Comparison of ENCODE assay signal across 20 mouse cellular contexts in the genomic region with DNA sequence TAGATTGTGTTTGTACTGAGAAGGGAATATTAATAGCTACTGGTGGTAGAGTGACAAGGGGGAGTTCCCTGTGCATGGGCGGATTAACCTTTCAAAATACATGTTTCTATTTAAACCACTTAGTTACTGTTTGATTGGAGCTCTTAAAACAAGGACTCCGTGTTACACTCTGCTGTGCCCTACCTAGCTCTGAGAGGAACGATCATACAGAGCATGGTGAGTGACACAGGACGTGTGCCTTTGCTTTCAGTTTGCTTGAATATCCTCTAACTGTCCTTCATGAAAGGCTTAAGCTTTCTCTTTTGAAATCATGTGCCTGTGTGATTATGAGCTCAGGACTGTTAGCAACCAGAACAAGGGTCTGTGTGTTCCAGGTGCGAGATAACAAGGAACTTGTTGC. TPM values are rescaled to one million over a fixed set of nuclear protein-coding genes. Genes with fewer than 3 reads are reported as not detected.
DNase-seq lines count a peak whose midpoint lies in the region; ATAC-seq and TF ChIP-seq lines count a peak whose summit lies in the region.
"Had no signal": no experiment of that assay in that cellular context is flagged by ENCODE, and none has a peak within 500 bp of the region (broad histone marks: within the 10 kb centered on the region; RNA-seq: fewer than 3 reads in every experiment).

A gene (plus strand): TSS at position 122 of the 400 bp plus-strand sequence.

- peak within 1 kb of the TSS; percentile 29 for H3K27ac ChIP-seq in heart, adult 2 months
- no peak within 1 kb of the TSS for H3K27ac ChIP-seq in lung, embryonic 16.5 days (ENCODE audit: low read length)
- H3K27ac ChIP-seq: hindbrain, embryonic 15.5 days; limb, embryonic 13.5 days; liver, embryonic 15.5 days; neural tube, embryonic 15.5 days had no signal

- 65% methylated on average over 5 of the region's 5 CpGs for WGBS in heart, adult 2 months
- 58% methylated on average over 5 of the region's 5 CpGs for WGBS in lung, embryonic 16.5 days

- ATAC-seq in lung, embryonic 16.5 days (ENCODE audit: low read depth) = peak; percentile 34; the same call in 1 of the 2 replicates
- peak; percentile 33 to 70; a peak in 3 of 4 replicates for ATAC-seq in hematopoietic stem cell, adult 5-6 weeks (replicated peaks in 1 of 2; ENCODE audit: insufficient read depth in 1 of 2, low FRiP score in 2 of 2, low TSS enrichment in 1 of 2, low read depth in 1 of 2, poor library complexity in 2 of 2, severe bottlenecking in 2 of 2)
- no peak for ATAC-seq in erythroid progenitor cell, adult 5-6 weeks (replicated peaks; ENCODE audit: low FRiP score, poor library complexity, severe bottlenecking)

- H3K79me2 ChIP-seq in heart, adult 2 months (replicated peaks; ENCODE audit: control insufficient read depth, insufficient read depth, low read length) = no peaks in the 10 kb centered on the region

- H3K4me1 ChIP-seq in heart, adult 2 months (ENCODE audit: control insufficient read depth, insufficient read depth, low read length) = peaks cover 2% of the 10 kb centered on the region
- H3K4me1 ChIP-seq in lung, embryonic 16.5 days (replicated peaks; ENCODE audit: control insufficient read depth, insufficient read depth, low read length) = no peaks in the 10 kb centered on the region
- H3K4me1 ChIP-seq: hindbrain, embryonic 15.5 days; limb, embryonic 13.5 days; liver, embryonic 15.5 days; neural tube, embryonic 15.5 days had no signal

- peak within 1 kb of the TSS; percentile 35 for H3K9ac ChIP-seq in heart, adult 2 months (ENCODE audit: low read depth, low read length)
- H3K9ac ChIP-seq in lung, embryonic 16.5 days (ENCODE audit: low read length) = no peak within 1 kb of the TSS
- H3K9ac ChIP-seq: hindbrain, embryonic 15.5 days; limb, embryonic 13.5 days; liver, embryonic 15.5 days; neural tube, embryonic 15.5 days had no signal

- DNase-seq in heart, adult 2 months = no peak
- DNase-seq in heart, postnatal 36 days = no peak
- DNase-seq in lung, postnatal 4 days = no peak
- peak; percentile 5 for DNase-seq in splenic B cell, adult 2 months (ENCODE audit: low read depth, low spot score)
- no peak for DNase-seq in frontal cortex, adult 2 months (ENCODE audit: extremely low spot score in 1 of 2, low spot score in 1 of 2)
- DNase-seq: adrenal gland, adult 2 months; cerebellum, adult 8-10 months; gastrocnemius, postnatal 36 days; thymus, postnatal 25 days had no signal

- TF ChIP-seq EP300 in heart, adult 2 months (IDR thresholded peaks at IDR 0.05; ENCODE audit: insufficient read depth, low read depth, low read length) = no peak

- intact Hi-C loops in heart, adult 2 months (cut with DNase I) = no loop called here
- intact Hi-C loops in heart, postnatal 36 days (cut with DNase I) = no loop called here

- peak within 1 kb of the TSS; percentile 29 for H3K4me2 ChIP-seq in lung, embryonic 16.5 days (ENCODE audit: low read depth, low read length)
- H3K4me2 ChIP-seq: hindbrain, embryonic 15.5 days; limb, embryonic 13.5 days; liver, embryonic 15.5 days; neural tube, embryonic 15.5 days had no signal

- peaks cover 2% of the 10 kb centered on the region for H3K36me3 ChIP-seq in heart, adult 2 months (ENCODE audit: control insufficient read depth, insufficient read depth, low read length)
- H3K36me3 ChIP-seq in lung, embryonic 16.5 days (ENCODE audit: control insufficient read depth, insufficient read depth, low read length) = no peaks in the 10 kb centered on the region
- no peaks in the 10 kb centered on the region for H3K36me3 ChIP-seq in splenic B cell, adult 2 months (ENCODE audit: control insufficient read depth, insufficient read depth, low read length, poor library complexity, severe bottlenecking)
- H3K36me3 ChIP-seq: hindbrain, embryonic 15.5 days; limb, embryonic 13.5 days; liver, embryonic 15.5 days; neural tube, embryonic 15.5 days had no signal

- TF ChIP-seq POLR2A in heart, adult 2 months (IDR thresholded peaks at IDR 0.05; ENCODE audit: insufficient read depth, low read depth, low read length) = no peak

- H3K9me3 ChIP-seq in lung, embryonic 16.5 days (ENCODE audit: control insufficient read depth, low read length) = no peaks in the 10 kb centered on the region
- H3K9me3 ChIP-seq: hindbrain, embryonic 15.5 days; limb, embryonic 13.5 days; liver, embryonic 15.5 days; neural tube, embryonic 15.5 days had no signal

- no peak for TF ChIP-seq CTCF in heart, adult 2 months (IDR thresholded peaks at IDR 0.05)

- H3K4me3 ChIP-seq in heart, adult 2 months = peak within 1 kb of the TSS; percentile 30
- no peak within 1 kb of the TSS for H3K4me3 ChIP-seq in lung, embryonic 16.5 days (ENCODE audit: low read length)
- H3K4me3 ChIP-seq: hindbrain, embryonic 15.5 days; limb, embryonic 13.5 days; liver, embryonic 15.5 days; neural tube, embryonic 15.5 days had no signal

- no peaks in the 10 kb centered on the region for H3K27me3 ChIP-seq in heart, adult 2 months (ENCODE audit: control insufficient read depth, insufficient read depth, low read length)
- H3K27me3 ChIP-seq in lung, embryonic 16.5 days (ENCODE audit: control insufficient read depth, insufficient read depth, low read depth, low read length) = no peaks in the 10 kb centered on the region
- H3K27me3 ChIP-seq in splenic B cell, adult 2 months (ENCODE audit: control insufficient read depth, insufficient read depth, low read length, poor library complexity, severe bottlenecking) = no peaks in the 10 kb centered on the region
- H3K27me3 ChIP-seq: hindbrain, embryonic 15.5 days; limb, embryonic 13.5 days; liver, embryonic 15.5 days; neural tube, embryonic 15.5 days had no signal

RNA-seq across cellular contexts. Expression of the gene that starts here (rescaled TPM):
- total RNA-seq in heart, adult 2 months (2021) = 1 to 10 TPM; 2.0 to 2.7 TPM
- polyA plus RNA-seq in heart, adult 2 months (2012; rRNA removed) = 0.78 and 1.5 TPM in 2 replicates
- total RNA-seq in heart, postnatal 36 days (2021) = 1 to 10 TPM; 1.6 to 1.7 TPM
- 3.2 and 3.6 TPM in 2 replicates for polyA plus RNA-seq in lung, embryonic 16.5 days (2015; fragmentation: Nextera tagmentation; extraction: Ambion mirVana)
- 71.3 and 73.5 TPM in 2 replicates for total RNA-seq in hematopoietic stem cell, adult 5-6 weeks (2017)
- not detected in 2 replicates for total RNA-seq in erythroid progenitor cell, adult 5-6 weeks (2015; ENCODE audit: low replicate concordance)
- total RNA-seq in erythroid progenitor cell, adult 5-6 weeks (2017; ENCODE audit: low replicate concordance) = 0.30 TPM in 1 of 2 replicates, not detected in the other
- polyA plus RNA-seq in frontal cortex, adult 2 months (2012; rRNA removed) = 0.04 and 0.30 TPM in 2 replicates
- total RNA-seq: ES-E14; gastrocnemius, postnatal 36 days; layer of hippocampus, adult 18-20 months had no signal
- polyA plus RNA-seq: adrenal gland, adult 2 months; forebrain, embryonic 11.5 days; hindbrain, embryonic 15.5 days; kidney, embryonic 14.5 days; liver, embryonic 15.5 days; neural tube, embryonic 15.5 days had no signal

Comparison
In these comparisons a context has a peak if more than half of its experiments do, and no peak if none do; other contexts are left out.
1. RNA of the gene that starts here (total RNA-seq): 71.3 to 73.5 TPM in hematopoietic stem cell, adult 5-6 weeks; 2.0 to 2.7 TPM in heart, adult 2 months, 1.6 to 1.7 TPM in heart, postnatal 36 days and 0.30 TPM in erythroid progenitor cell, adult 5-6 weeks; every median in the first group is over 10 times any median in the second.